Mouse (Mus musculus): Measurements from ENCODE around the gene Cd5.

Gene Cd5

GRCm38 (mm10) chr19:10738811-10739210, at the start of gene Cd5:
TSS of gene Cd5 (minus strand) at chr19:10739002.
- no peak for DNase-seq (ENCODE audit: low spot score)

- DNase-seq (ENCODE audit: low spot score), result no peak
These were observed 49.4 kb upstream of the Cd5 start for GRCm38 (mm10) chr19:10788242-10788641.

DNA sequence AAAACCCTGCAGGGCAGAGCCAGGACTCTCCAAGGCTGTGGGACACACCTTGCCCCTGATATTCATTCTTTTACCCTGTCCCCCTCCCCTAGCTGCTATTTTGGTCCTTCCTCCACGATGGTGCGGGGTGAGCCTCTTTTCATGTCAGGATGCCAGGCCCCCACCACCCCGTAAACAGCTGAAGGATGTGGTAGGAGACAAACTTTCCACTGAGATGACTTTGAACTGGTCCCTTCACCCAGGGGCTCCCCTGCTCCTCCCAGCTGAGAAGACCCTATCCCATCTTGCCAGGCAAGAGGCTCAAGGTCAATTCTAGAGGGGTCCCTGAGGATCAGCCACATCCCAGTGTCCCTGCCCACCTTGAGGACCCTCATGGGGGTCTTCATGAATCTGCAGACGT, 48.6 kb upstream of the Cd5 start:
- no peak for DNase-seq (ENCODE audit: low spot score)

GRCm38 (mm10) chr19:10786753-10787152, 48.0 kb upstream of the Cd5 start:
- no peak for DNase-seq (ENCODE audit: low spot score)

DNA sequence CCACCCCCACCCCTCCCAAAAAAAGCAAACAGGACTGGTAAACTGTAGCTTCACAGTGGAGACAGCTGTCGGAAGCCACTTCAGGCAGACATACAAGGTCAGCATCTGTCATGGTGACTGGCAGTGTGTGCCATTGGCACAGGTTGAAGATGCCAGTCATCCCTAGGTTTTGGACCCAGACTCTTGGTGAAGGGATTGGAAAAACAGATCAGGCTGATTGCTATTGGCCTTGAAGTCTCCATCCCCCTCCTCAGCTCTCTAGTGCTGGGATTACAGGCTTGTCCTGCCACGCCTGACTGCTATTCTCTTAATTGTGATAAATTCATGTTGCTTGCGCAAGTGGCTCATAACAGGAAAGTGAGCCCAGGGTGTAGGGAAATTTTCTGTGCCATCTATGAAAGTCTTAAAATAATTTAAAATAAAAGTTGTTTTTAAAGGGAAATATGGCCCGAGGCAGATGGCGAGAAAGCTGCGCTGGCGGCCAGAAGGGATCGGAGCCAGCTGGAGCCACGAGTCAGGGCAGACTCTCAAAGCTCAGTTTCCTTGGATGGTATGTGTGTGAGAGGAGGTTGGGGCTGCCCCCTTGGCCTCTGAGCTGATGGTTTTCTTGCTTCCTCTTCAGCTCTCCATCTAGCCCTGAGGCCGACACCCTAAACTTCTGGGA, 46.1 kb upstream of the Cd5 start:
- no peak for DNase-seq (ENCODE audit: low spot score)

DNA sequence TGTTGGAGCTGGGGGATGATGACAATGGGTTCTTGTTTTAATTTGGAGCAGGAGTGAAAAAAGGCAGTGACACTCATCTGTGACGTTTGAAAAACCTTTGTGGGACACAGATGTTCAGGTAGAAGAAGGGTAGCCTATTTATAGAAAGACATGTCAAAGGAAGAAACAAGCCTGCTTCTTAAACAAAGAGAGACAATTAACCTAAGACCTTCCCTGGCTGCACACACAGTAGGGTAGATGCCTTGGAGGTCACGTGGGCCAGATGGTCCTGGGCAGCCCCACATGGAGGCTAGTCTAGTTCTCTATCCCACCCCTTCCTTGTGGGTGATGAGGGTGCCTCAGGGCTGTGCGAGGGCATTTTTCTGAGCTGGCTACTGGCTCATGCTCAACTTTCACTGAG, 45.3 kb upstream of the Cd5 start:
- DNase-seq (ENCODE audit: low spot score), result no peak

DNA sequence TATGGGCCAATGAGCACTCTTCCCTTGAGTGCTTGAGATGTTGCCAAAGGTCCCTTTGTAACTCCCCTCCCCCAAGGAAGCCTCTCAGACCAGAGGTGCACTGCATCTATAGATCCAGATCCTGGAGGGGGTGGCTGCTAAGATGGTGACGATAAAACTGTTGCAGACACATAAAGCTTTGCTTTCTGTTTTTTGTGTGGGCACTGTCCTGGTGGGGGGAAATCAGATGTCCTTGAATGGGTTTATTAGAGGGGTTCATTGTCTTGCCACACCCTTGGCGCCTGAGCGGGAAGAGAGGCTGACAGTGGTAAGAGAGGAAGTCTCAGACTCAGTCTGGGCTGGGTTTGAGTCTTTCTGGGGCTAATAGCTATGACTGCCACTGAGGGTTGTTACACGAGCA, 44.4 kb upstream of the Cd5 start:
- DNase-seq (ENCODE audit: low spot score), result no peak

GRCm38 (mm10) chr19:10781641-10782040, 42.8 kb upstream of the Cd5 start:
- DNase-seq (ENCODE audit: low spot score), result no peak

GRCm38 (mm10) chr19:10776906-10777305, 38.1 kb upstream of the Cd5 start:
- DNase-seq (ENCODE audit: low spot score), result no peak

GRCm38 (mm10) chr19:10774141-10774540, 35.3 kb upstream of the Cd5 start:
- no peak for DNase-seq (ENCODE audit: low spot score)

- DNase-seq (ENCODE audit: low spot score), result no peak
These were observed 34.6 kb upstream of the Cd5 start for GRCm38 (mm10) chr19:10773384-10773783.

- DNase-seq (ENCODE audit: low spot score), result no peak
These were observed 34.1 kb upstream of the Cd5 start for GRCm38 (mm10) chr19:10772866-10773265.

- no peak for DNase-seq (ENCODE audit: low spot score)
These were observed 33.2 kb upstream of the Cd5 start for GRCm38 (mm10) chr19:10771995-10772394.

- no peak for DNase-seq (ENCODE audit: low spot score)
These were observed 30.8 kb upstream of the Cd5 start for GRCm38 (mm10) chr19:10769429-10770195.

GRCm38 (mm10) chr19:10768694-10769428, 30.1 kb upstream of the Cd5 start:
- DNase-seq (ENCODE audit: low spot score), result no peak

GRCm38 (mm10) chr19:10767631-10768030, 28.8 kb upstream of the Cd5 start:
- DNase-seq (ENCODE audit: low spot score), result no peak

GRCm38 (mm10) chr19:10763381-10764031, 24.7 kb upstream of the Cd5 start:
- no peak for DNase-seq (ENCODE audit: low spot score)

GRCm38 (mm10) chr19:10762468-10762867, 23.7 kb upstream of the Cd5 start:
- DNase-seq (ENCODE audit: low spot score), result no peak

- DNase-seq (ENCODE audit: low spot score), result no peak
These were observed 23.1 kb upstream of the Cd5 start for GRCm38 (mm10) chr19:10761794-10762415.

GRCm38 (mm10) chr19:10759983-10760831, 21.4 kb upstream of the Cd5 start:
- DNase-seq (ENCODE audit: low spot score), result no peak

- DNase-seq (ENCODE audit: low spot score), result no peak
These were observed 20.7 kb upstream of the Cd5 start for GRCm38 (mm10) chr19:10759525-10759924.

All from urinary bladder, postnatal 25 days (tissue).